Mouse (Mus musculus) G1E-ER4 (cell line): ENCODE results near the gene Prex1. TPM values are rescaled to one million over a fixed set of nuclear protein-coding genes. Genes with fewer than 3 reads are reported as not detected.

Experiments used
- GATA1 ChIP-seq: IDR thresholded peaks from one replicate; pipeline ENCODE4 v1.8.0; 2012; ENCODE audit warnings: low read length, inconsistent platforms
- polyA plus RNA-seq: library from polyadenylated mRNA; stranded (reverse); fragments of >175 nt; gene quantifications from 2 replicates; pipeline ENCODE4 v1.2.3, GENCODE M21; 2012

The Prex1 gene
- polyA plus RNA-seq, 1 experiment: 1.0 TPM

DNA sequence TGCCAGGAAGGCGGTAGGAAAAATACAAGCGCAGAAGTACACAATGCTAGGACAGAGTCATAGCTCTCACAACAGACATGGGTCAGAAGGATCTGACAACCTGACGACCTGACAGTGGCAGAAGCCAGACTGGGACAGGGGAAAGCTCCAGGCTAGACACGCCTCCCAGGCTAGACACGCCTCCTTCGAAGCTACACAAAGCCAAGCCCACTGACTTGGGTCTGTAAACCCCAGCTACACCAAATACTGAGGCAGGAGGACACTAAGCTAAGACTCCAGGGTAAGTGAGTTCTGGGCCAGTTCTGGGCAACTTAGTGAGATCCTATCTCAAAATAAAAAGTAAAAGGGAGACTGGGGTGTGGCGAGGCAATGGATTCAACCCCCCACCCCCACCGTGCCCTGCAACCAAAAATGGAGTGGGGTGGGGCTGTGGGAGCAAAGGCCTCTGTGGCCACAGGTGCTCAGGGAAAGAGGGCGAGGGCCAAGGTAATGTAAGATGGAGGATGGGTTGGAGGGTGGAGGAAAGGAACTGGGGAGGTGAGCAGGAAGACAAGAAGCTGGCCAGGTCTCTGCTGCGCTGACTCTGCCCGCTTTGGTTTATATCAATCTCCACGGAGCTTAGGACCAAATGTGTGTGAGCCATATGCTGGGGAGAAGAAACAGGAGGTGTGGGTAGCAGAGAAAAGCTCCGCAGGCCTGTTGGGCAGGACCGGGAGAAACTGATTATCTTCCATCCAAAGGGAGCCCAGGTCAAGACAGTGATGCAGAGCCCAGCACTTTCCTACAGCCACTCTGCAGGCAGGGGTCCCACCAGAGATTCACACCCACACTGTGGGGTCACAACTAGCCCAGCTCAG lies 37.8 kb downstream of the Prex1 start:
- TF ChIP-seq GATA1: no peak

DNA sequence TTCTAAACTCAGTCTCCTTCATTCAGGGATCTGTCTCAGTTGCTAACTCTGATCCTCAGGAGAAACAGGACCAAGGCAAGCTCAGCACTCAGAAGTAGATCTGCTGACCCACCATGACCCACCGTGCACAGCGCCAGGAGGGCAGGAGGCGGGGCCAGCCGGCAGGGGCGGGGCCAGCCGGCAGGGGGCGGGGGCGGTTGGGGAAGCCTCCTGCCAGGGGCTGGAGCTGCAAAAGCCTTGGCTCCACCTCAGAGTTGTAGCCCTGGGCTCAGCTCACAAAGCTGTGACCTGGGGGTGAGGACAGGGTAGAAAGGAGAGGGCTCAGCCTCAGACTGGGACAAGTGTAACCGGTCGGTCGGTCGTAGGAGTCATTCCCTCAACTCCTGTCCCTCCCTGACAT lies 38.9 kb downstream of the Prex1 start:
- no peak for TF ChIP-seq GATA1

DNA sequence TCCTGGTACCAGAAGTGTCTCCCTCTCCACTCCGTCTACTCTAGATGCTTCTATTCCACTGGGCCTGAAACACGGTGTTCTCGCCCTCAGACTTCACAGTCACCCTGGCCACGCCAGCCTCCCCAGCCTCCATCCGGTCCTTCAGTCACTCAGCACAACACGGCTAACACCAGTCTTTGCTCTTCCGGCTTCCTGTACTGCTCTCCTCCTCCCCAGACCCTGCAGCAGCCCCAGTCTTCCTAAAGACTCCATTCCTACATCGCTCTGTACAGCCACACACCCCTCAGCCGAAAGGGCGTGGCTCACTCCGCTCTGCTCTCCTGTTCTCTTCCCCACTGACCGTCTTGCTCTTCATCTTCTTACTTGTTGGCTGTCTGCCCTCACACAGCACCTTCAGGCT lies 39.7 kb downstream of the Prex1 start:
- no peak for TF ChIP-seq GATA1

DNA sequence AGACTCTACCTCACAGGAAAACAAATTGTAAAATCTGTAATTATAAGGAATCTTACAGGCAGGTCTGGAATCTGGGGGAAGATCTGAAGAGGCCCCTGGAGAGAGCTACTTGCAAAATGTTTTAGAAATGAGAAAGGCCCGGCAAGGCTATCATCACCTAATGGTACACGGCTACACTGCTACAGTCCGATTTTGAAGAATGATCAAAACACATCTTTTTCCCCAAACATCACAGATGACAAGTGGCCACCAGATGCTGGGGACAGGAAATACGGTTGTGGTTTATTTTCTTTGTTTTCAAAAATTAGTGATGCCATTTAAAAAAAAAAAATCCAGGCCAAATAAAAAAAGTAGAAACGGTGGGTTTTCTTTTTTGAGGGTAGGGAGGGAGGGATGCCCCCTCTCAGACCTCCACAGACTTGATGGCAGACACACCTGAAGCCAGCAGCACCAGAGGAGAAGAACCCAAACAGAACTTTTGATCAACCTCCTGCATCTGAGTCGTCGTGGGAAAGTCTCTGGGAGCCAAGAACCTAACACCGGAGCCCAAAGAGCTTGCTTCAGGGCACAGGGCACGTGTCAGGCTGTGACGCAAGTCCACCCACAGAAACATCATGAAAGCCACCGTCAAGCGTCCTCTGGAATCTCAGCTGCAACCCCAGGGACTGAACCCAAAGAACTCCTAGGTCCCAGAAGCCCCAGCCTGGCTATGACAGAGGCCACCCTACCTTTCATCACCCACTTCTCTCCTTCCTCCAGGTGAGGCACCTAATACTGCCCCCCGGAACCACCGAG lies 41.3 kb downstream of the Prex1 start:
- no peak for TF ChIP-seq GATA1

DNA sequence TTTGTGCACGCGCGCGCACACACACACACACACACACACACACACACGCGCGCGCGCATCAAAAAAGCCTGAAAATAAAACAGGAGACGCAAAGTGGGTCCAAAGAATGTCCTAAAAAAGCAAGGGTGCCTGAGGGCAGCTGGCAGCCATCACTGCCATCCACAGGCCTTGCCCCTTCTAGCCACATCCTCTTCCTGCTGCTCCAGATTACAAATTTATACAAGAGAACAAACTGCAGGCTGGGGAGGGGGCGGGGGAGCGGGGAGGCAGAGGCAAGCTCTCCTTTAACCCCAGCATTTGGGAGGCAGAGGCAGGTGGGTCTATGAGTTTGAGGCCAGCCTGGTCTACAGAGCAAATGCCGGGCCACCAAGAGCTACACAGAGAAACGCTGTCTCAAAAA lies 42.0 kb downstream of the Prex1 start:
- TF ChIP-seq GATA1: no peak

DNA sequence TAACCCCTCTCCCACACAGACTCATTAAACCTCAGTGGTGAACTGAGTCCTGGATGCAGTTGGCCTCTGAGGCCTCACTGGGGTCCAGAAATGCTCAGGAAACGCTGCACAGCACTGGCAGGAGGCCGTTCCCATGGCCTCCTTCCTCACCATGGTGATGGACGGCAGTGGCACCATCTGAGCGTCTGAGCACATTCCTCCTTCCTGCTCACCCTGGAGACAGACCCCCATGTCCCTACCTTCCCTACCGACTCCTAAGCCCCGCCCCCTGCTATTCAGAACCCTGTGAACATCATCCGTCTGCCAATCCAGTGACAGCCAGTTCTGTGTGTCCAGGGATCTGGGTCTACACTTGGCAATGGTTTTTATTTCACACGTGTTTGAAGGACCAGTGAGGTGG lies 42.6 kb downstream of the Prex1 start:
- no peak for TF ChIP-seq GATA1

DNA sequence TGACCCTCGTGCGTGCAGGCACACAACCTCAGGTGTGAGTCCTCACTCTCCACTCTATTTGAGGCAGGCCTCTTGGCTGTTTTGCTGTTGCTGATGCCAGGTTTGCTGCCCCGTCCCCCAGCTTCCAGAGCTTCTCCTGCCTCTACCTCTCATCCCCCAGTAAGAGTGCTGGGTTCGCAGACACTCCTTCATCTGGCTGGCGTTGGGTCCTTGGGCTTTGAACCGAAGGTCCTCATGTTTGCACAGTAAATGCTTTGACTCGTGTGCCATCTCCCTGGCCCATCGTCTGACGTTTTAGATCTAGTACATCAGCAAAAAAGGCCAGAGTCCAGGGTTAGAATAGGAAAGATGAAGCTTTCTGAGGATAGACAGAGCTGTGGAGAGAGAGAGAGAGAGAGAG lies 43.7 kb downstream of the Prex1 start:
- TF ChIP-seq GATA1: no peak

DNA sequence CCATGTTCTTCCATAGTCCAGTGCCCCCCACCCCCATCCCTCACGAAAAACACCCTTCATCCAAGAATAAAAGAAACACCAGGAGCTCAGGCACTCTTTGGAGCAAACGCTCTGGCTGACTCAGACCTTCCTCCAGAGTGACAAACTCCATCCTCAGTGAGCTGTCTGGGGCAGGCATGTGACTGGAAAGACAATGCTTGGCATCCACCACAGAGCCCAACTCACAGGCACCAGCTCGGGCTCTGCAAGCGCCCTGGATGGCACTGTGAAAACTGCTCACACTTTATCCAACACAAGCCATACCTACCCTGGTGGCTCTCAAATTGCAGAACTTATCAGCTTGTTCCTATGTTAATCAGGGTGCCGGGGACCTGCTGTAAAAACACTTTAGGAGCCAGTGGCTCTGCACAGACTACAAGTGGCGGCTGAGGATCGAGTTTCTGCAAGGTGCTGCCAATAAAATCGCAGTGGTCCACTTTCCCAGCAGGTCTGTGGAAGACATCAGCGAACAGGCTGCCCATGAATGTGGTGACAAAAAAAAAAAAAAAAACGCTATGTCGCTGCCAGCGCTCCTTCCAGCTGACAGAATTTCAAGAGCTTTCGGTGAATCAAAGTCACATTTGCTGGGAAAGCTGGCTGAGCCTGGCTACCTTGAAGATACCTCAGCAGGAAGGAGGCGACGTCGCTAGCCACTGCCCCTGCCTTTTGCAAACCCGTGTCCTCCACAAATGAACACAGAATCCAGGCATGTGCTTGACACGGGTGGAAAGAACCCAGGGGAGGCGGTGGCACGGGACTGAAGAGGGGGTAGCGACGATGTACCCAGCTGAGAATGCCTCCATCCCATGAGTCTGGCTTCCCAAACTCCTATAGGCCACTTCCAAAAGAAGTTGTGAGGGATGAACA lies 45.6 kb downstream of the Prex1 start:
- TF ChIP-seq GATA1: no peak

DNA sequence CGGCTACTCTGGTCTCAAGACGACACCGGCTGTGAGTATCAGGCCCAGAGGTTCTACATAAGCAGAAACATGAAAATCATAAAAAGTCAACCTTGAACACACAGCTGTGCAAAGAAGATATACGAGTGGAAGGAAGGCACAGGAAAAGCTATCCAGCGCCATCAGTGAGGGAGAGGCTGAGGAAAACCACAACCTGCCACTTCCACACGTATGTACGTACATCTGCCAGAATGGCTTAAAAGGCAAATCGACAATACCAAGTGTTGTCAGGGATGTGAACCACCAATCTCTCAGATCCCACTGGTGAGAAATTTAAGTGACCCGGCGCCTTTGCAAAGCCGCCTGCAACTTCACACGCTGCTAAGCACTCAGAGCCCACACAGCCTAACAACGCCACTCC lies 47.5 kb downstream of the Prex1 start:
- no peak for TF ChIP-seq GATA1

DNA sequence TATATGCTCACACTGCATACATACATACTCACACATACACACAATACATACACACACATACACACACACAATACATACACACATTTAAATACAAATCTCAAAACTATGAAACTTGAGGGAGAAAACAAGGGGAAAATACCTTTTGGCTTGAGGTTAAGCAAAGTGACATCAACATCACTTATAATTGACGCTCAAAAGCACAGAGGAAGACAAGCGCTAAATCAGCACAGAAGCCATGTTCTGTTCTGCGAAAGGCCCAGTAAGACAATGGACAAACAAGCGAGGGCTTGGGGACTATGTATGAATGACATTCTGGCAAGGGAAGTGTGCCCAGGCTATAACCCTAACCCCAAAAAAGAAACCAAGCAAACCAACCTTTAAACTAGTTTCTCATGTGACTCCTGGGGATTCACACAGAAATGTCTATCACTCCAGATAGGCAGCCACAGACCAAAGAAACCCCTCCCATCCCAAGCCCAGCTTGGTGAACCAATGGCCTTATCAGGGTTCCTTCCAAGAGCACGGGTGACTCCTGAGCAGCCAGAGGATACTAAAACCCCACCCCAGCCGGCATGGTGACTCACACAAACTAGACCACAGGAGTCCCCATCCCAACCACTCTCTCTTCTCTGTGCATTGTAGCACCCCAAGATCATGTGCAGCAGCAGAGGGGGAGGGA lies 48.2 kb downstream of the Prex1 start:
- no peak for TF ChIP-seq GATA1

DNA sequence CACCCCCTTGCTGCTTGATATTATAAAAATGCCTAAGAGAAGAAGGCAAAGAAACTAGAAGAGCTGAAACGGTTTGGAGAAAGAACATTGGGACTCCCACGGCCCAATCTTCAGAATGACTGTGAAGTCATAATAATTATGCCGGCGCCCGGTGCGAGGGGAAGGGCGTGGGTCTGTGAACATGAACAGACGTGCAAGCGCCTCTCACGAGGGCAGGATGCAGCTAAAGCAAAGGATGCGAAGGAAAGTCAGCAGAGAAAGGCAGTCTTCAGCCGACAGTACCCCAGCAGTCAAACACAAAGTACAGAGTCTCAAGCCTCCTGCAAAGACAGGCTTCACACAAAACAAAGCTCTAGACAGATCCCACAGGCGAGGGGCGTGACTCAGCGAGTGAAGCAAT lies 49.1 kb downstream of the Prex1 start:
- no peak for TF ChIP-seq GATA1

DNA sequence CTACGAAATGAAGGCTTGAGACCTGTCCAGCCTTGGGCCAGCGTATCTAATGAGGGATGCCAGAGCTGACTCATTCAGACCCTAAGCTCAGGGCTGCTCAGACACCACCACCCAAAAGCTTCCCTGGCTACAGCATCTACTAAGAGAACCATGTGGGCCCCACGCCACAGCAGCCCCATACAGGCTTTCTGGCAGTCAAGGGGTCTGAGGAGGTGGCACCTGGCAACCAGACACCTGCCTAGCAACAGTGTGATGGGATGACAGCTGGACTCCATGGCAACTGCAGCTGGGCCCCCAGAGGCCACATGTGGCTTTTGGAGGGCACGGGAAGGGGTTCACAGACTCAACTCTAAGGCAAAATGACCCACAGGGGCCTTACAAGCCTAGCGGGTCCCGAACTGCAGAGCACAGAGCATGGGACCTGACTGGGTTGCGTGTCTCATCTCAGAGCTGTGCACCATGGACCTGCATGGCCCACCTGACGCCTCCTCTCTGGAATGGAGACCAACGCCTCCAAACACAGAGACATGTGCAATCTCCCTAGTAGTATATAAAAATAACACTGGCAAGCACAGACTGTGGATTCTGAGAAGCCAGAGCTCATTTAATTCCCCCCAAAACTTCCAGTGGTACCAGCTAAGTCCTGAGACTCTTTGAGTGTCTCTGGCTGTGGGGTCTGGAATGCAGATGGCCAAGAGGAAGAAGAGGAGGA lies 50.2 kb downstream of the Prex1 start:
- no peak for TF ChIP-seq GATA1

DNA sequence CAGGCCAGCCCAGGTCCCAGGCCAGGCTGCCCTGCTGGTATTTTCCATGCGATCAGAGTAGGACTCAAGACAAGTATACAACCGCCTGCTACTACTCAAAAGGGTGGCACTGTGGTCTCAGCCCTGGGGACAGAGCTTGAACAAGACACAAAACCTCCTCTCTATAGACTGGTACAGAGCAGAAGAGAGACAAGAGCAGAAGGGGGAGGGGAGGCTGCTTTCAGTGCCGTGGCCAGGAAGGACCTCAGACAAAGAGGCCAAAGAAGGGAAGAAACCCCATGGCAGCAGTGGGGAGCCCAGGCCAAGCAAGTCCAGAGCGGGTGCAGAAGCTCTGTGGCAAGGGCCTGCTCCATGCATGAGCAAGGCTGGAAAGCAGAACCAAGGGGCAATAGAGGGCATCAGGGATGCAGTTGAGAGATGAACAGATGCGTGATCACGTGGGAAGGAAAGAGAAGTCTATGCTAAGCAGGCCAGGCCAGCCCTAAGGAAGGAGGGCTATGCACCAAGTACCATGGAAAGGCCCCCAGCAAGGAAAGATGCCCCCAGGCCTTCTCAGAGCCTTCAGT lies 51.0 kb downstream of the Prex1 start:
- TF ChIP-seq GATA1: no peak

DNA sequence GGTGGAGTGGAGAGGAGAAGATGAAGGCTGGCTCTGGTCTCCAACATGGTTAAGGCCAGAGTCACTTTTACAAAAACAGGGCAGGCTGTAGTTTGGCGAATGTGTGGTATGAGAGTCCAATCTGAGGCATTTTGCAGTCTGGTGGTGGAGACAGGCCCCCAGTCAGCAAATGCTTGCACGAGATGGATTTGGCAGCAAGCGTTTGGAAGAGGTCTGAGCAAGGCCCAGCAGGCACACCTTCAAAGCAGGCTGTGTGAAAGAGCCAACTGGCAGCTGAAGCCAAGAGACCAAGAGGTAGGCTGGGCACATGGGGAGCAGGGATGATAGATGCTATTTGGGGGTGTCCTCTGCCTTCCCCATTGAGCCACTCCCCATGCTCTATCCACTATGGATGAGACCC lies 51.7 kb downstream of the Prex1 start:
- no peak for TF ChIP-seq GATA1
